Mouse (Mus musculus) megakaryocyte, embryonic 14.5 days (primary cell): Measurements from ENCODE around the gene Cyp51.

Experiments
- FLI1 ChIP-seq: IDR thresholded peaks from 2 replicates; pipeline ENCODE4 v1.6.1; 2012; ENCODE audit warnings: low read length, inconsistent platforms, mixed read lengths
- GATA1 ChIP-seq: IDR thresholded peaks from 3 replicates; pipeline ENCODE4 v1.6.1; 2012; ENCODE audit warnings: mixed read lengths, low read length, inconsistent platforms, borderline replicate concordance

- no peak for TF ChIP-seq GATA1
- no peak for TF ChIP-seq FLI1
Observed at GRCm38 (mm10) chr5:4104341-4105040, at the start of gene Cyp51.
